Comparison of ENCODE assay signal across 8 mouse cellular contexts in genomic region chrX:160993749-160994539, GRCm38 (mm10). TPM values are rescaled to one million over a fixed set of nuclear protein-coding genes. Genes with fewer than 3 reads are reported as not detected.
DNase-seq lines count a peak whose midpoint lies in the region; ATAC-seq and TF ChIP-seq lines count a peak whose summit lies in the region.

No protein-coding gene starts in this region.

- H3K4me3 ChIP-seq in kidney, adult 2 months (ENCODE audit: insufficient read depth, low read depth, low read length), result peak overlapping the region; percentile 78
- H3K4me3 ChIP-seq in ES-E14 (ENCODE audit: insufficient read depth in 1 of 2, low read depth in 1 of 2, low read length in 2 of 2, poor library complexity in 1 of 2, severe bottlenecking in 1 of 2), result peak overlapping the region; percentile 80 to 96
- H3K4me3 ChIP-seq in embryonic facial prominence, embryonic 10.5 days, result peak overlapping the region; percentile 68
- H3K4me3 ChIP-seq in hindbrain, embryonic 16.5 days (ENCODE audit: low read length), result peak overlapping the region; percentile 61
- H3K4me3 ChIP-seq in liver, embryonic 11.5 days (ENCODE audit: low read depth, low read length), result peak overlapping the region; percentile 62
- peak overlapping the region; percentile 54 for H3K4me3 ChIP-seq in neural tube, embryonic 14.5 days (ENCODE audit: low read depth, low read length)

- in situ Hi-C loops in ES-E14 (cut with MboI; ENCODE audit: low sequenced_read_pairs in 2 of 2, unreplicated experiment in 2 of 2), result no loop called here

- no peaks in the 10 kb centered on the region for H3K27me3 ChIP-seq in kidney, adult 2 months (replicated peaks; ENCODE audit: control insufficient read depth, insufficient read depth, low read length)
- H3K27me3 ChIP-seq in embryonic facial prominence, embryonic 10.5 days (replicated peaks; ENCODE audit: low read depth, poor library complexity, severe bottlenecking), result peaks cover 69% of the 10 kb centered on the region
- no peaks in the 10 kb centered on the region; the same call in 1 of the 2 replicates for H3K27me3 ChIP-seq in hindbrain, embryonic 16.5 days (replicated peaks; ENCODE audit: control insufficient read depth, insufficient read depth, low read length)
- peaks cover 19% of the 10 kb centered on the region for H3K27me3 ChIP-seq in liver, embryonic 11.5 days (replicated peaks; ENCODE audit: control insufficient read depth, insufficient read depth, low read length)
- peaks cover 6% of the 10 kb centered on the region for H3K27me3 ChIP-seq in neural tube, embryonic 14.5 days (ENCODE audit: control insufficient read depth, insufficient read depth, low read length)

- peak overlapping the region; percentile 92 for H3K9ac ChIP-seq in ES-E14 (ENCODE audit: insufficient read depth, low read depth, low read length, poor library complexity, severe bottlenecking)
- H3K9ac ChIP-seq in hindbrain, embryonic 16.5 days (ENCODE audit: low read depth, low read length), result peak overlapping the region; percentile 71
- peak overlapping the region; percentile 68 for H3K9ac ChIP-seq in liver, embryonic 11.5 days (ENCODE audit: low read depth, low read length)
- peak overlapping the region; percentile 65 for H3K9ac ChIP-seq in neural tube, embryonic 14.5 days (replicated peaks; ENCODE audit: low read depth, low read length)

- peak overlapping the region; percentile 53 for H3K4me2 ChIP-seq in hindbrain, embryonic 16.5 days (ENCODE audit: low read length)
- H3K4me2 ChIP-seq in liver, embryonic 11.5 days, result peak overlapping the region; percentile 69
- H3K4me2 ChIP-seq in neural tube, embryonic 14.5 days (ENCODE audit: low read depth, low read length), result peak overlapping the region; percentile 50

- no peaks in the 10 kb centered on the region for H3K9me3 ChIP-seq in ES-E14 (ENCODE audit: control insufficient read depth, insufficient read depth, low read depth, low read length)
- H3K9me3 ChIP-seq in embryonic facial prominence, embryonic 10.5 days, result no peaks in the 10 kb centered on the region
- H3K9me3 ChIP-seq in hindbrain, embryonic 16.5 days (ENCODE audit: control insufficient read depth, low read length), result no peaks in the 10 kb centered on the region
- no peaks in the 10 kb centered on the region for H3K9me3 ChIP-seq in liver, embryonic 11.5 days (ENCODE audit: control insufficient read depth, low read length)
- no peaks in the 10 kb centered on the region for H3K9me3 ChIP-seq in neural tube, embryonic 14.5 days (ENCODE audit: control insufficient read depth, low read length)

- peak; percentile 37 for DNase-seq in kidney, adult 2 months
- no peak for DNase-seq in kidney, adult 11 months
- no peak for DNase-seq in ES-E14 (ENCODE audit: low read depth, low spot score)
- DNase-seq in embryonic facial prominence, embryonic 10.5 days (ENCODE audit: low spot score), result peak; percentile 50
- DNase-seq in liver, embryonic 11.5 days (ENCODE audit: low spot score), result peak; percentile 45
- DNase-seq in layer of hippocampus, adult 9-11 months, result no peak

- 0 out of 2 replicates have a peak overlapping the region, but pooled peaks have one; percentile 9 for H3K27ac ChIP-seq in kidney, adult 2 months (ENCODE audit: insufficient read depth, low read depth, low read length)
- H3K27ac ChIP-seq in ES-E14 (ENCODE audit: insufficient read depth, low read depth, low read length, poor library complexity, severe bottlenecking), result peak overlapping the region; percentile 44
- peak overlapping the region; percentile 83 for H3K27ac ChIP-seq in embryonic facial prominence, embryonic 10.5 days (replicated peaks)
- H3K27ac ChIP-seq in hindbrain, embryonic 16.5 days (ENCODE audit: low read depth, low read length), result peak overlapping the region; percentile 79
- H3K27ac ChIP-seq in liver, embryonic 11.5 days (ENCODE audit: low read depth, low read length), result no peak overlapping the region
- peak overlapping the region; percentile 55 for H3K27ac ChIP-seq in neural tube, embryonic 14.5 days (ENCODE audit: low read depth, low read length)

- no peak for ATAC-seq in hindbrain, embryonic 16.5 days
- ATAC-seq in liver, embryonic 11.5 days (replicated peaks; ENCODE audit: low FRiP score), result peak; percentile 30; the same call in 1 of the 2 replicates
- ATAC-seq in neural tube, embryonic 14.5 days (ENCODE audit: low read depth), result no peak; the same call in 1 of the 2 replicates

- TF ChIP-seq POLR2A in kidney, adult 2 months (IDR thresholded peaks at IDR 0.05; ENCODE audit: low read depth, low read length), result no peak

- WGBS in kidney, adult 2 months, result 3% methylated on average over 30 of the region's 39 CpGs
- WGBS in embryonic facial prominence, embryonic 10.5 days, result 14% methylated on average over 39 of the region's 39 CpGs
- WGBS in hindbrain, embryonic 16.5 days, result 21% methylated on average over 28 of the region's 39 CpGs
- 15% methylated on average over 37 of the region's 39 CpGs for WGBS in liver, embryonic 11.5 days
- 20% methylated on average over 34 of the region's 39 CpGs for WGBS in neural tube, embryonic 14.5 days

- no peaks in the 10 kb centered on the region for H3K4me1 ChIP-seq in kidney, adult 2 months (ENCODE audit: control insufficient read depth, insufficient read depth, low read length)
- H3K4me1 ChIP-seq in ES-E14 (ENCODE audit: control insufficient read depth in 2 of 2, insufficient read depth in 2 of 2, low read length in 2 of 2, poor library complexity in 1 of 2), result no peaks in the 10 kb centered on the region
- peaks cover 5% of the 10 kb centered on the region; the same call in 1 of the 2 replicates for H3K4me1 ChIP-seq in embryonic facial prominence, embryonic 10.5 days
- H3K4me1 ChIP-seq in hindbrain, embryonic 16.5 days (ENCODE audit: control insufficient read depth, insufficient read depth, low read depth, low read length), result no peaks in the 10 kb centered on the region
- H3K4me1 ChIP-seq in liver, embryonic 11.5 days (replicated peaks; ENCODE audit: control insufficient read depth, insufficient read depth, low read length), result no peaks in the 10 kb centered on the region
- no peaks in the 10 kb centered on the region for H3K4me1 ChIP-seq in neural tube, embryonic 14.5 days (ENCODE audit: control insufficient read depth, insufficient read depth, low read length)

- TF ChIP-seq CTCF in kidney, adult 2 months (conservative IDR thresholded peaks at IDR 0.05; ENCODE audit: insufficient read depth, insufficient read length, low read depth, low read length), result no peak

- no peaks in the 10 kb centered on the region for H3K36me3 ChIP-seq in kidney, adult 2 months (ENCODE audit: control insufficient read depth, insufficient read depth, low read length)
- no peaks in the 10 kb centered on the region for H3K36me3 ChIP-seq in ES-E14 (ENCODE audit: control insufficient read depth, insufficient read depth, low read length, poor library complexity, severe bottlenecking)
- H3K36me3 ChIP-seq in embryonic facial prominence, embryonic 10.5 days (replicated peaks), result no peaks in the 10 kb centered on the region
- H3K36me3 ChIP-seq in hindbrain, embryonic 16.5 days (ENCODE audit: control insufficient read depth, insufficient read depth, low read length), result no peaks in the 10 kb centered on the region
- H3K36me3 ChIP-seq in liver, embryonic 11.5 days (ENCODE audit: control insufficient read depth, insufficient read depth, low read length), result no peaks in the 10 kb centered on the region
- H3K36me3 ChIP-seq in neural tube, embryonic 14.5 days (ENCODE audit: control insufficient read depth, insufficient read depth, low read length), result no peaks in the 10 kb centered on the region

TF ChIP-seq in ES-E14, 5 proteins besides CTCF, POLR2A, EP300 and RAD21:
- TF ChIP-seq ZNF384 (IDR thresholded peaks at IDR 0.05; ENCODE audit: low read depth, low read length) (no peak), MAFK (IDR thresholded peaks at IDR 0.05; ENCODE audit: insufficient read depth, low read depth, low read length) (no peak), HCFC1 (IDR thresholded peaks at IDR 0.05; ENCODE audit: borderline replicate concordance, insufficient read depth, low read length) (no peak), ZC3H11A (IDR thresholded peaks at IDR 0.05; ENCODE audit: borderline replicate concordance, low read depth, low read length) (no peak), CHD2 (IDR thresholded peaks at IDR 0.05; ENCODE audit: low read depth, low read length) (no peak)

RNA-seq across cellular contexts. Expression of gene Cdkl5, which starts 0.6 kb away (rescaled TPM):
- 1.5 and 1.6 TPM in 2 replicates for polyA plus RNA-seq in kidney, adult 2 months (2012; rRNA removed)
- total RNA-seq in ES-E14 (2012; rRNA removed), result 4.0 and 4.3 TPM in 2 replicates
- 1.7 and 1.9 TPM in 2 replicates for polyA plus RNA-seq in embryonic facial prominence, embryonic 10.5 days (2016; fragmentation: Nextera tagmentation; extraction: Ambion mirVana)
- 4.4 and 4.9 TPM in 2 replicates for polyA plus RNA-seq in hindbrain, embryonic 16.5 days (2015; fragmentation: Nextera tagmentation; extraction: Ambion mirVana)
- 0.57 and 0.95 TPM in 2 replicates for polyA plus RNA-seq in liver, embryonic 11.5 days (2014; fragmentation: Nextera tagmentation; extraction: Ambion mirVana)
- polyA plus RNA-seq in neural tube, embryonic 14.5 days (2014; fragmentation: Nextera tagmentation; extraction: Ambion mirVana), result 6.4 and 10.7 TPM in 2 replicates

Comparison
In these comparisons a context has a peak if more than half of its experiments do, and no peak if none do; other contexts are left out.
1. DNase-seq: peak in kidney, adult 2 months (single experiment), embryonic facial prominence, embryonic 10.5 days (single experiment) and liver, embryonic 11.5 days (single experiment); none in kidney, adult 11 months (single experiment), ES-E14 (single experiment) and layer of hippocampus, adult 9-11 months (single experiment).
2. Peak in every context shown above with its lines, with median percentiles within 50 percentile points of each other: H3K4me3 ChIP-seq, H3K9ac ChIP-seq and H3K4me2 ChIP-seq.